Mouse (Mus musculus): ENCODE results near the gene Umodl1.

DNA sequence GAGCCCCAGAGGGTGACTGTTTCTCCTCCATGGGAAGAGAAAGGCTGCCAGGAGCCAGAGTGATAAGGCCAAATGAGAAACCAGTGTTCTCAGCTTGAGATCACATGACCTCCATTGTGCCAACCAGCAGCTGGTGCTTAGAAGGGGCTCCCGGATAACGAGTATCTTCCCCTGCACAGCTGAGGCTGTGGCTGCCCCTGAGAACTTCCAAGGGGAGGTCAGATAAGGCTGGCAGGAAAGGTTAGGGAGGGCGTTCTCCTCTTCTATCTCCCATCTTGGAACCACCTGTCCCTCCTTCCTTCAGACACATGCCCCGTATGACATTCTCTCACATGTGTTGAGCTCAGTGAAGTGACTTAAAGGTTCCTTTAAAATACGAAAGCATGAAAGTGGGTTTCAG is 79.7 kb downstream of the Umodl1 start:
- TF ChIP-seq CTCF (IDR thresholded peaks at IDR 0.05) (no peak), EP300 (IDR thresholded peaks at IDR 0.05) (no peak)

Data from lung, postnatal 0 days (tissue).